In genomic region chr6:17693726-17694549, GRCm38 (mm10) we compare ENCODE assay signal across 8 mouse cellular contexts. TPM values are rescaled to one million over a fixed set of nuclear protein-coding genes. Genes with fewer than 3 reads are reported as not detected.
DNase-seq lines count a peak whose midpoint lies in the region; ATAC-seq lines count a peak whose summit lies in the region.

No protein-coding gene starts in this region.

- peak overlapping the region; percentile 82 for H3K4me2 ChIP-seq in embryonic facial prominence, embryonic 14.5 days (ENCODE audit: low read depth, low read length)
- peak overlapping the region; percentile 68 for H3K4me2 ChIP-seq in limb, embryonic 15.5 days
- H3K4me2 ChIP-seq in midbrain, embryonic 16.5 days (ENCODE audit: low read length): peak overlapping the region; percentile 95

- H3K9me3 ChIP-seq in embryonic facial prominence, embryonic 14.5 days (ENCODE audit: control insufficient read depth, low read length): no peaks in the 10 kb centered on the region
- no peaks in the 10 kb centered on the region for H3K9me3 ChIP-seq in limb, embryonic 15.5 days
- no peaks in the 10 kb centered on the region for H3K9me3 ChIP-seq in midbrain, embryonic 16.5 days (replicated peaks; ENCODE audit: control insufficient read depth, low read length, poor library complexity, severe bottlenecking)

- DNase-seq in 416B (ENCODE audit: low read depth): peak; percentile 75
- peak; percentile 82 to 89 for DNase-seq in adrenal gland, postnatal 36 days
- DNase-seq in embryonic facial prominence, embryonic 14.5 days (ENCODE audit: low spot score): peak; percentile 84
- peak; percentile 74 for DNase-seq in heart, adult 8-10 months (ENCODE audit: low spot score)
- peak; percentile 65 to 71 for DNase-seq in kidney, adult 8-10 months
- DNase-seq in spleen, postnatal 10 days (ENCODE audit: low spot score in 2 of 2): peak; percentile 77 to 82

- peak overlapping the region; percentile 96 for H3K27ac ChIP-seq in embryonic facial prominence, embryonic 14.5 days (replicated peaks; ENCODE audit: low read depth, low read length)
- H3K27ac ChIP-seq in limb, embryonic 15.5 days: peak overlapping the region; percentile 96
- H3K27ac ChIP-seq in midbrain, embryonic 16.5 days (ENCODE audit: low read length): peak overlapping the region; percentile 77

- no peaks in the 10 kb centered on the region for H3K27me3 ChIP-seq in embryonic facial prominence, embryonic 14.5 days (replicated peaks; ENCODE audit: control insufficient read depth, insufficient read depth, low read length)
- H3K27me3 ChIP-seq in limb, embryonic 15.5 days: no peaks in the 10 kb centered on the region
- H3K27me3 ChIP-seq in midbrain, embryonic 16.5 days (ENCODE audit: control insufficient read depth, insufficient read depth, low read depth, low read length): no peaks in the 10 kb centered on the region; the same call in 1 of the 2 replicates

- H3K4me3 ChIP-seq in embryonic facial prominence, embryonic 14.5 days (ENCODE audit: low read depth, low read length): peak overlapping the region; percentile 75
- H3K4me3 ChIP-seq in limb, embryonic 15.5 days: peak overlapping the region; percentile 73
- H3K4me3 ChIP-seq in midbrain, embryonic 16.5 days (ENCODE audit: low read depth, low read length): peak overlapping the region; percentile 79

- H3K36me3 ChIP-seq in embryonic facial prominence, embryonic 14.5 days (ENCODE audit: control insufficient read depth, insufficient read depth, low read length): no peaks in the 10 kb centered on the region
- 0 out of 2 replicates have a peak, but pooled peaks cover 2% of the 10 kb centered on the region for H3K36me3 ChIP-seq in limb, embryonic 15.5 days
- no peaks in the 10 kb centered on the region for H3K36me3 ChIP-seq in midbrain, embryonic 16.5 days (ENCODE audit: control insufficient read depth, insufficient read depth, low read length)

- H3K9ac ChIP-seq in embryonic facial prominence, embryonic 14.5 days (ENCODE audit: low read depth, low read length): peak overlapping the region; percentile 97
- H3K9ac ChIP-seq in limb, embryonic 15.5 days: peak overlapping the region; percentile 90
- H3K9ac ChIP-seq in midbrain, embryonic 16.5 days (ENCODE audit: low read depth, low read length): peak overlapping the region; percentile 82

- peak; percentile 82 for ATAC-seq in embryonic facial prominence, embryonic 14.5 days (ENCODE audit: low read depth)
- ATAC-seq in limb, embryonic 15.5 days (ENCODE audit: insufficient number of reproducible peaks, low FRiP score, low TSS enrichment, low read depth): peak; percentile 75
- ATAC-seq in midbrain, embryonic 16.5 days: peak; percentile 91

- 4% methylated on average over 29 of the region's 97 CpGs for WGBS in embryonic facial prominence, embryonic 14.5 days
- WGBS in limb, embryonic 15.5 days: under 1% methylated on average over 73 of the region's 97 CpGs
- under 1% methylated on average over 66 of the region's 97 CpGs for WGBS in midbrain, embryonic 16.5 days

- H3K4me1 ChIP-seq in embryonic facial prominence, embryonic 14.5 days (ENCODE audit: control insufficient read depth, insufficient read depth, low read length): 0 out of 2 replicates have a peak, but pooled peaks cover 6% of the 10 kb centered on the region
- H3K4me1 ChIP-seq in limb, embryonic 15.5 days: peaks cover 15% of the 10 kb centered on the region; the same call in 1 of the 2 replicates
- H3K4me1 ChIP-seq in midbrain, embryonic 16.5 days (ENCODE audit: control insufficient read depth, insufficient read depth, low read length): peaks cover 6% of the 10 kb centered on the region; the same call in 1 of the 2 replicates

RNA-seq across cellular contexts. Expression of gene St7, which starts 1.2 kb away (rescaled TPM):
- total RNA-seq in adrenal gland, postnatal 36 days (2021): 10 to 100 TPM; 23.9 to 30.1 TPM
- polyA plus RNA-seq in embryonic facial prominence, embryonic 14.5 days (2014; fragmentation: Nextera tagmentation; extraction: Ambion mirVana): 25.0 and 31.1 TPM in 2 replicates
- 10 to 100 TPM; 14.4 to 19.0 (median 16.0) TPM for total RNA-seq in heart, adult 8-10 months (2022)
- 26.8 and 27.8 TPM in 2 replicates for polyA plus RNA-seq in limb, embryonic 15.5 days (2015; fragmentation: Nextera tagmentation; extraction: Ambion mirVana)
- 51.5 and 69.7 TPM in 2 replicates for polyA plus RNA-seq in midbrain, embryonic 16.5 days (2015; fragmentation: Nextera tagmentation; extraction: Ambion mirVana)

RNA-seq across cellular contexts. Expression of gene Capza2, which starts 57.9 kb away (rescaled TPM):
- total RNA-seq in adrenal gland, postnatal 36 days (2021): 100 to 1,000 TPM; 132 to 151 TPM
- 234 and 237 TPM in 2 replicates for polyA plus RNA-seq in embryonic facial prominence, embryonic 14.5 days (2014; fragmentation: Nextera tagmentation; extraction: Ambion mirVana)
- 100 to 1,000 TPM; 133 to 149 (median 136) TPM for total RNA-seq in heart, adult 8-10 months (2022)
- polyA plus RNA-seq in limb, embryonic 15.5 days (2015; fragmentation: Nextera tagmentation; extraction: Ambion mirVana): 212 and 222 TPM in 2 replicates
- polyA plus RNA-seq in midbrain, embryonic 16.5 days (2015; fragmentation: Nextera tagmentation; extraction: Ambion mirVana): 246 and 251 TPM in 2 replicates

Comparison
In these comparisons a context has a peak if more than half of its experiments do, and no peak if none do; other contexts are left out.
1. Peak in every context shown above with its lines: DNase-seq, ATAC-seq, H3K4me3 ChIP-seq and H3K27ac ChIP-seq.